Mouse (Mus musculus): ENCODE results near the gene Kbtbd3. TPM values are rescaled to one million over a fixed set of nuclear protein-coding genes. Genes with fewer than 3 reads are reported as not detected.

Kbtbd3 gene
- 1.3 and 1.5 TPM in 2 replicates for total RNA-seq (2012; rRNA removed)

- peak within 1 kb of the TSS; percentile 100 for H3K9ac ChIP-seq (ENCODE audit: insufficient read depth, low read depth, low read length, poor library complexity, severe bottlenecking)
- in situ Hi-C loops (cut with MboI; ENCODE audit: low sequenced_read_pairs in 2 of 2, unreplicated experiment in 2 of 2): no loop called here
- H3K36me3 ChIP-seq (ENCODE audit: control insufficient read depth, insufficient read depth, low read length, poor library complexity, severe bottlenecking): peaks cover 2% of the 10 kb centered on the region; the same call in 1 of the 2 replicates
- peak; percentile 55; the same call in 1 of the 2 replicates for TF ChIP-seq CHD2 (IDR thresholded peaks at IDR 0.05; ENCODE audit: low read depth, low read length)
- no peak for TF ChIP-seq ZC3H11A (IDR thresholded peaks at IDR 0.05; ENCODE audit: borderline replicate concordance, low read depth, low read length)
- TF ChIP-seq HCFC1 (IDR thresholded peaks at IDR 0.05; ENCODE audit: borderline replicate concordance, insufficient read depth, low read length): no peak
- no peak for TF ChIP-seq MAFK (IDR thresholded peaks at IDR 0.05; ENCODE audit: insufficient read depth, low read depth, low read length)
- TF ChIP-seq ZNF384 (IDR thresholded peaks at IDR 0.05; ENCODE audit: low read depth, low read length): no peak
- DNase-seq (ENCODE audit: low read depth, low spot score): peak; percentile 99
- peak within 1 kb of the TSS; percentile 97 for H3K27ac ChIP-seq (ENCODE audit: insufficient read depth, low read depth, low read length, poor library complexity, severe bottlenecking)
- H3K4me1 ChIP-seq (ENCODE audit: control insufficient read depth in 2 of 2, insufficient read depth in 2 of 2, low read length in 2 of 2, poor library complexity in 1 of 2): peaks cover 0 to 2% of the 10 kb centered on the region in 2 experiments; a peak in 1 of 4 replicates
- H3K4me3 ChIP-seq (ENCODE audit: insufficient read depth in 1 of 2, low read depth in 1 of 2, low read length in 2 of 2, poor library complexity in 1 of 2, severe bottlenecking in 1 of 2): peak within 1 kb of the TSS; percentile 94 to 99
- no peaks in the 10 kb centered on the region for H3K9me3 ChIP-seq (ENCODE audit: control insufficient read depth, insufficient read depth, low read depth, low read length)
Measured at GRCm38 (mm10) chr9:4309351-4310085, at the start of gene Kbtbd3, which contains the start of gene Aasdhppt. Gene Kbtbd3, plus strand, starts transcription at chr9:4309833. Gene Aasdhppt, minus strand, starts transcription at chr9:4309471.

- no peaks in the 10 kb centered on the region for H3K4me1 ChIP-seq (ENCODE audit: control insufficient read depth in 2 of 2, insufficient read depth in 2 of 2, low read length in 2 of 2, poor library complexity in 1 of 2)
- peak overlapping the region; percentile 55 for H3K9ac ChIP-seq (ENCODE audit: insufficient read depth, low read depth, low read length, poor library complexity, severe bottlenecking)
- in situ Hi-C loops (cut with MboI; ENCODE audit: low sequenced_read_pairs in 2 of 2, unreplicated experiment in 2 of 2): no loop called here
Measured at GRCm38 (mm10) chr9:4259841-4260745, 49.5 kb upstream of the Kbtbd3 start.

GRCm38 (mm10) chr9:4260746-4261090 lies 48.9 kb upstream of the Kbtbd3 start:
- in situ Hi-C loops (cut with MboI; ENCODE audit: low sequenced_read_pairs in 2 of 2, unreplicated experiment in 2 of 2): no loop called here
- Histone ChIP-seq H3K9ac (ENCODE audit: insufficient read depth, low read depth, low read length, poor library complexity, severe bottlenecking) (peak overlapping the region; percentile 55), H3K36me3 (ENCODE audit: control insufficient read depth, insufficient read depth, low read length, poor library complexity, severe bottlenecking) (no peaks in the 10 kb centered on the region), H3K4me3 (ENCODE audit: insufficient read depth in 1 of 2, low read depth in 1 of 2, low read length in 2 of 2, poor library complexity in 1 of 2, severe bottlenecking in 1 of 2) (peak overlapping the region; percentile 70 to 88), H3K27ac (ENCODE audit: insufficient read depth, low read depth, low read length, poor library complexity, severe bottlenecking) (peak overlapping the region; percentile 85; the same call in 1 of the 2 replicates), H3K9me3 (ENCODE audit: control insufficient read depth, insufficient read depth, low read depth, low read length) (no peaks in the 10 kb centered on the region), H3K4me1 (ENCODE audit: control insufficient read depth in 2 of 2, insufficient read depth in 2 of 2, low read length in 2 of 2, poor library complexity in 1 of 2) (no peaks in the 10 kb centered on the region)
- no peak for TF ChIP-seq HCFC1 (IDR thresholded peaks at IDR 0.05; ENCODE audit: borderline replicate concordance, insufficient read depth, low read length)
- TF ChIP-seq ZNF384 (IDR thresholded peaks at IDR 0.05; ENCODE audit: low read depth, low read length): no peak
- no peak for TF ChIP-seq MAFK (IDR thresholded peaks at IDR 0.05; ENCODE audit: insufficient read depth, low read depth, low read length)
- no peak for TF ChIP-seq CHD2 (IDR thresholded peaks at IDR 0.05; ENCODE audit: low read depth, low read length)
- TF ChIP-seq ZC3H11A (IDR thresholded peaks at IDR 0.05; ENCODE audit: borderline replicate concordance, low read depth, low read length): no peak
- peak; percentile 36 for DNase-seq (ENCODE audit: low read depth, low spot score)

More at GRCm38 (mm10) chr9:4259841-4260745, 49.5 kb upstream of the Kbtbd3 start:
- Histone ChIP-seq H3K9me3 (ENCODE audit: control insufficient read depth, insufficient read depth, low read depth, low read length) (no peaks in the 10 kb centered on the region), H3K36me3 (ENCODE audit: control insufficient read depth, insufficient read depth, low read length, poor library complexity, severe bottlenecking) (no peaks in the 10 kb centered on the region), H3K4me3 (ENCODE audit: insufficient read depth in 1 of 2, low read depth in 1 of 2, low read length in 2 of 2, poor library complexity in 1 of 2, severe bottlenecking in 1 of 2) (peak overlapping the region; percentile 70 to 88), H3K27ac (ENCODE audit: insufficient read depth, low read depth, low read length, poor library complexity, severe bottlenecking) (peak overlapping the region; percentile 85)
- DNase-seq (ENCODE audit: low read depth, low spot score): no peak
- TF ChIP-seq HCFC1 (IDR thresholded peaks at IDR 0.05; ENCODE audit: borderline replicate concordance, insufficient read depth, low read length) (no peak), ZNF384 (IDR thresholded peaks at IDR 0.05; ENCODE audit: low read depth, low read length) (no peak), ZC3H11A (IDR thresholded peaks at IDR 0.05; ENCODE audit: borderline replicate concordance, low read depth, low read length) (no peak), MAFK (IDR thresholded peaks at IDR 0.05; ENCODE audit: insufficient read depth, low read depth, low read length) (no peak), CHD2 (IDR thresholded peaks at IDR 0.05; ENCODE audit: low read depth, low read length) (no peak)

DNA sequence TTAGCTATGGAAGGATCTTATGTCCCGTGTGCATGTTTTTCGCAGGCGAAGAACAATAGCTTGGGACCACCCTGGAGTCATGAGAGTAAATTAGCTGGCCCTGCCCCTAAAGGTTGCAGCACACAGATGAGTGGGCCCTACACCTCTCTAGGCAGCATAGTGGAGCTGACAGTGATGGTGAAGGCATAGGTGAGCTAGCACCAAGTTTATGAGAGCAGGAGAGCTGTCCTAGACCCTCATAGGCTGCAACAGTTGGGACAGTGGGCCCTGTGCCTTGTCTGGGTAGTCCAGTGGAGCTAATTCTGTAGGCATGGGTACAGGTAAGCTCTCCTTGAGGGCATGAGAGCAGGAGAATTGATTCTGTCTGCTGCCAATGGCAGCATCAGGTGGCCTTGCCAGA lies 42.8 kb upstream of the Kbtbd3 start:
- TF ChIP-seq CHD2 (IDR thresholded peaks at IDR 0.05; ENCODE audit: low read depth, low read length) (no peak), HCFC1 (IDR thresholded peaks at IDR 0.05; ENCODE audit: borderline replicate concordance, insufficient read depth, low read length) (no peak), ZNF384 (IDR thresholded peaks at IDR 0.05; ENCODE audit: low read depth, low read length) (no peak), MAFK (IDR thresholded peaks at IDR 0.05; ENCODE audit: insufficient read depth, low read depth, low read length) (no peak), ZC3H11A (IDR thresholded peaks at IDR 0.05; ENCODE audit: borderline replicate concordance, low read depth, low read length) (no peak)
- DNase-seq (ENCODE audit: low read depth, low spot score): no peak

More for the DNA sequence above, 42.8 kb upstream of the Kbtbd3 start:
- no peak overlapping the region for H3K9ac ChIP-seq (ENCODE audit: insufficient read depth, low read depth, low read length, poor library complexity, severe bottlenecking)
- H3K9me3 ChIP-seq (ENCODE audit: control insufficient read depth, insufficient read depth, low read depth, low read length): no peaks in the 10 kb centered on the region
- no peaks in the 10 kb centered on the region; the same call in 1 of the 2 replicates for H3K36me3 ChIP-seq (ENCODE audit: control insufficient read depth, insufficient read depth, low read length, poor library complexity, severe bottlenecking)
- H3K27ac ChIP-seq (ENCODE audit: insufficient read depth, low read depth, low read length, poor library complexity, severe bottlenecking): no peak overlapping the region
- in situ Hi-C loops (cut with MboI; ENCODE audit: low sequenced_read_pairs in 2 of 2, unreplicated experiment in 2 of 2): no loop called here
- H3K4me3 ChIP-seq (ENCODE audit: insufficient read depth in 1 of 2, low read depth in 1 of 2, low read length in 2 of 2, poor library complexity in 1 of 2, severe bottlenecking in 1 of 2): no peak overlapping the region
- no peaks in the 10 kb centered on the region for H3K4me1 ChIP-seq (ENCODE audit: control insufficient read depth in 2 of 2, insufficient read depth in 2 of 2, low read length in 2 of 2, poor library complexity in 1 of 2)
